Mouse (Mus musculus) A20 (cell line): Measurements from ENCODE around the gene Prr5l.
"Not testable (repeated sequence)": the region's sequence is repeated elsewhere in the genome, so short reads cannot be mapped to it uniquely, and the experiment has no call there.

Experiments
- DNase-seq: peaks from one replicate; pipeline ENCODE4 v3.0.0-alpha.2; 2011; ENCODE audit warnings: low read depth, low spot score

Gene Prr5l

GRCm38 (mm10) chr2:101762955-101763386, 119.9 kb downstream of the Prr5l start:
- DNase-seq = no peak

GRCm38 (mm10) chr2:101762405-101762804, 120.4 kb downstream of the Prr5l start:
- DNase-seq = no peak

DNA sequence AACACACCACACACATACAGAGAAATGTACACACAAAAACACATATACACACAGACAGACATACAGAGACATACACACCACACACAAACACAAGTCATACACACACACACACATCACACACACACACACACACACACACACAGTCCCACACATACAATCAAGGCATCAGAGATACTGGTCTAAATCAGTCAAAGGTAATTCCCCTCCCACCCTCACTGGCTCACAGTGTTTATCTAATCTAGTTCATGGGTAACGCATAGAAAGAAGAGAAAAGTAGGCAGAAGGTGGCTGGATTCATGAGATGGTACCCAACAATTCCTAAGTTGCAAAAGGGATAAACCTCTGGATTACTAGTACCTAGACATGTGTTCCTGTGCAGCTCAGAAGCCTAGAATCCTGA, 120.9 kb downstream of the Prr5l start:
- DNase-seq = no peak

GRCm38 (mm10) chr2:101759523-101760277, 123.1 kb downstream of the Prr5l start:
- no peak for DNase-seq

DNA sequence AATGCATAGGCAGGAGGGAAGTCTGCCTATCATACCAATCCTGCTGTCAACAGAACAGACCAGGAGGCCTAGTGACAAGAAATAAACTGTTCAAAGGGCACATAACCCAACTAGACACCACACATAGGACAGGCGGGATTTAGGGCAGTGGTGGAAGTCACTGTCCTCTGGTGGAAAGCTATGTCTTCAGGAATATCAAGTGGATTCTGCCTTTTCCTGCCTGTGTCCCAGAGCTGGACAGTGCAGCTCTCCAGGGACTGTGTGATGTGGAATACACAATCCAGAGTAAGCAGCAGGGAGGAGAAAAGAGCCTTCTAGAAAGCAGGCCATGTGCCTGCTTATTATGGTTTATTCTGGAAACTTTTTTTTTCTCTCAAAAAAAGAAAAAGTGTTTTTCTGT, 125.0 kb downstream of the Prr5l start:
- DNase-seq = no peak

DNA sequence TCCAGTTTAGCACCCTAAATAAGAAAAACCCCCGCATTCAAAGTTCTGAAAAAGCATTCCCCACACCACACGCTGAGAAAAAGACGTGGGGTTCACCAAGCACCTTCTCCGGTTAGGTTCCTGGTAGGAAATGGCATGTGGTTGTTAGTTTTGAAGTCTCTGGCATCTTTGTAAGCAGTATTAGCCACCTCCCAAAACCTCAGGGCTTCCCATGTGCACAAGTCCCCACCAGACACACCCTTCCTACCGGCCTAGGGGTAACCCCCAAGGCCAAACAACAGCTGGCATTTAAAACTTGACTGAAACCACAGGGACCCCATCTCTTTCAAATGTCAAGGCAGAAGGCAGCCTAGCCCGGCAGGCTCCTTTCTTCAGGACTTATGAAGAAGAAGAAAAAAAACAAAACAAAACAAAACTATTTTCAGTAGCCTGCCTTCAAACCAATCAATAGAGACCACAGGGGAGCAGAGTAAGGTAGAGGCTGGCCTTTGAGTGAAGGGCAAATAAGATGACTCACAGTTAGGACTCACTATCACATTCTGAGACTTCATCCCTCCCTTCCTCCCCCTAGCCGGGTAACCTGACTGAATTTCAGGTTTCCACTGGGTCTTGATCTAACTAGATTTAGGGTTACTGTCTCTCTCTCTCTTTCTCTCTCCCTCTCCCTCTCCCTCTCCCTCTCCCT, 126.6 kb downstream of the Prr5l start:
- peak; percentile 88 for DNase-seq

DNA sequence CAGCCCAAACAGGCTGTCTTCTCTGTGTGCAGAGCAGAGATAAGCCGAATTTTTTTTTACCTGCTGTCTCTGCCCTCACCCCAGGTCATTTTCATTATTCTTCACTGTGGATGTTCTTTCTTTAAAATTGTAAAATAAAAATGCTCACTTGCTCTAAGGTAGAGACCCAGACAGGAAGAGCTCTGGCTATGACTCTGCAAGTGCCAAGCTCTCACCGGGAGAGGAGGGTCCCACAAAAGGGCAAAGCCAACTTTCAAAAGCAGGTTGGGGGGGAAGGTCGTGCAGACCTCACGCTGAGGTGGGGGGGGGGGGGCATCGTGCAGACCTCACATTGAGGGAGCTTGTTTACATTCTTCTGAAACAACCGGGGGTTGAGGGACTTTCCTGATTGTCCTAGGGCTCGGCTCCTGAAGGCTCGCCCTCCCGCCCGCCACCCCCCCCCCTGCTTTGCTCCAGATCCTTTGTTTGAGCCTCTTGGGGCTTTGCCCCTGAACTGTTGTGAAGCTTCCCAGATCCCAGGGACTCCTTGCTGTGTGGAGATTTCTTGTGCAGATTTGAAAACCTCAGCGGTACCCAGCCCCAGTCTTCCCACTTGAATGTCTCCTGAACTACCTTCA, 127.8 kb downstream of the Prr5l start:
- peak; percentile 70 for DNase-seq

GRCm38 (mm10) chr2:101754428-101754827, 128.4 kb downstream of the Prr5l start:
- DNase-seq = peak; percentile 79

GRCm38 (mm10) chr2:101752979-101753378, 129.8 kb downstream of the Prr5l start:
- no peak for DNase-seq

DNA sequence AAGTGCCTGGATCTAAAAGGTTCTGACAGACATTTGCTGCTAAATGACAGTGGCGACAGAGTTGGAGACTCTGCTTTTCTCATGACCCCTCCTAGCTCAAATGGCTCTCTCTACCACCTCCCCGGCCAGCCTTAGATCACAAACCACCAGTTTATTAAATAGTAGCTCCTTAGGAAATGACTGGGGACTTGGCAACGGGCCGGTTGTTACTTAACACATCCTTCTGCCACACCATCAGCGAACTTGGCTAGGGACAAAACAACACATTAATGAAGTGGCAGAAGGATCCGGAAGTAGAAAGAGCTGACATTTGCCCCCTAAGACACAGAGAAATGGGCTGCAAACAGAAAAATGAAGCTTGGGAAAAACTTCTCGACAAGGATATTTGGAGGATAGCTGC, 130.4 kb downstream of the Prr5l start:
- no peak for DNase-seq

GRCm38 (mm10) chr2:101751236-101751922, 131.4 kb downstream of the Prr5l start:
- DNase-seq = no peak

DNA sequence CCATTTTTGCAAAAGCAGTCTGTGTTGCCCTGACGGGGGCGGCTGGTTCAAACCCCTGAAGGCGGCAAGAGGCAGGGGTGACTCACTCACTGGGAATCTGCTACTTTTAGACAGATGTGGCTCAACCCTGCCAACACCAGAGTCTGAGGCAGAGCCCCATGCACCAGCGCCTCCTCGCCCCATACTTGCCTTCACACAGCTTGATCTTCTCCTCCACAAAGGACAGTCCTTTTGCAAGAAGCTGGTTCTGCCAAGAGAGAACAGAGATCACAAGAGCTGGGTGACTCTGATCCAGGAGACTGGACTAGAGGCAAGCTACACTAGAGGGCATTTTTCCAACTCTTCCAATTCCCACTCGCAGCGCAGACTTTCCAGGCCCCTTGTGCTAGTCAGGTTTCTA, 136.3 kb downstream of the Prr5l start:
- no peak for DNase-seq

DNA sequence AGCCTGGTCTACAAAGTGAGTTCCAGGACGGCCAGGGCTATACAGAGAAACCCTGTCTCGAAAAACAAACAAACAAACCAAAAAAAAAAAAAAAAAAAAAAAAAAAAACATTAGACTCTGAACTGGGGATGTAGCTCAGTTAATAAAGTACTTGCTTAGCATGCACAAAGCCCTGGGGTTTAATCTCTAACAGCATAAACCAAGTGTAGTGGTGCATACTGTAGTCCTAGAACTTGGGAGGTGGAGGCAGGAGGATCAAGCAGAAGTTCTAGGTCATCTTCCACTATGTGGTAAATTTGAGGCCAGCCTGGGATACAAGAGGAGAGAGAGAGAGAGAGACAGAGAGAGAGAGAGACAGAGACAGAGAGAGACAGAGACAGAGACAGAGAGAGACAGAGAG, 137.2 kb downstream of the Prr5l start:
- not testable (repeated sequence) for DNase-seq

DNA sequence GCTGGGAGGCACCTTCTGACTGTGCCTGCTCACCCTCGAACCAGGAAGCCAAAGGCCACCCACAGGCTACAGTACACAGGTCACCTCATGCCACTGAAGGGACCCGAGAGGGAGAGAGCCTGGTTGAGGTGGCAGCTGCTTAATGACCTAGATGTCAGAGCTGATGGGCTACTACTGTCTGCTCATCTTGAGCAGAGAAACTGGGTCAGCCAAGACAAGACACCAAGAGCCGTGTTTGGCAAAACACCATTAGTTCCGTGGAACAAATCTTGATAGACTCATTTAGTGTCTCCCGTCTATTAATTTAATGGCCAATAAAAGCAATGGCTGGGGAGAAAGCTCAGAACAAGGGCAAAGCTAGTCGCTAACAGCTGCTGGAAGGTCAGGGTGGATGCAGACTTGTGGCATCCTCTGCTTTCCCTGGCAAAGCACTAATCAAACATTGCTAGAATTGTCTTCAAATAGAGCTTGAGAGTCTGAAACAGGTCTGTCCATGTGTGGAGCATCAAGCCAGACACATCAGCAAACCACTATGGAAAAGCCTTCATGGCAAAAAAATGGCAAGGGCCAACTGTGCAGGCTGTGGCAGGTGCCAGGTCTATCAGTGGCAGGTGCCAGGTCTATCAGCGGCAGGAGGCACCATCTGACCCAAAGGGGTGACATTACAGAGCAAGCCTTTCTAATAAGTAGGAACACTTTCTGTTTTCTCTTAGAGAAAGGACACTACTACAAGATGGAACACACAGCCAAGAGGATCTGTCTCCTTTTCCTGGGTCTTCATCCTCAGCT, 140.6 kb downstream of the Prr5l start:
- DNase-seq = no peak

GRCm38 (mm10) chr2:101741653-101742052, 141.2 kb downstream of the Prr5l start:
- DNase-seq = no peak

GRCm38 (mm10) chr2:101739914-101740313, 142.9 kb downstream of the Prr5l start:
- DNase-seq = no peak

DNA sequence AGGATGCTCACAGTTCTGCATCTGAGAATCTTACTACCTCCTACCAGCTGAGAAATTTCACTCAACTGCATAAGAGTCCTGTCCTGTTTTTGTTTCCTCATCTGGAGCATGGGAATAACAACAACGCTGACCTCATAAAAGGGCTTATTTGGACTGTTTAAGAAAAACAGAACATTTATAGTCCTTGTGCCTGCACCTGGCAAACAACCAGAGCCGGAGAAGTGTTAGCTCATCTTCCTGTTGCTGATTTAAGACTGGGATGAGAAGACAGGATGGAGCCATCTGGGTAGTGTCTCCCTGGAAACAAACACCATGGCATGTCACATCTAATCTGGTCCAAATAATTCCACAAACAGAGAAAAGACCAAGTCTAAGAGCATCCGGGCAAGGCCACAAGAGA, 149.3 kb downstream of the Prr5l start:
- DNase-seq = no peak

DNA sequence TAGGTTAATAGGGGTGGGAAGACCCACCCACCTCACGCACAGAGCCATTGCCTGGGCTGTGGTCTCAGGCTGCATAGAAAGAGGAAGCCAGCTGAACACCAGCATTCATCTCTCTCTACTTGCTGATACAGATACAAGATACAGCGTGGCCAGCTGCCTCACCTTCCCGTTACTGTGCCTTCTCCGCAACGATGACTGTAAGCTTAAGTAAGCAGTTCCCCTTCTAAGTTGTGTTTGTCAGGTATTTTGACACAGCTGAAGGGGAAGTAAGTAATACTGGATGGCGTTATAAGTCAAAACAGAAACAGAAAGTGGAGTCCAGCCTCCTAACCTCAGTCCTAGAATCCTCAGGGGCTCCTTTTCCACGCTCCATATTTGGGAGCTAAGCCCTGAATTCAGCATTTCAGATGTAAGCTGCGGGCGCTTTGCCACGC, 150.0 kb downstream of the Prr5l start:
- peak; percentile 92 for DNase-seq

DNA sequence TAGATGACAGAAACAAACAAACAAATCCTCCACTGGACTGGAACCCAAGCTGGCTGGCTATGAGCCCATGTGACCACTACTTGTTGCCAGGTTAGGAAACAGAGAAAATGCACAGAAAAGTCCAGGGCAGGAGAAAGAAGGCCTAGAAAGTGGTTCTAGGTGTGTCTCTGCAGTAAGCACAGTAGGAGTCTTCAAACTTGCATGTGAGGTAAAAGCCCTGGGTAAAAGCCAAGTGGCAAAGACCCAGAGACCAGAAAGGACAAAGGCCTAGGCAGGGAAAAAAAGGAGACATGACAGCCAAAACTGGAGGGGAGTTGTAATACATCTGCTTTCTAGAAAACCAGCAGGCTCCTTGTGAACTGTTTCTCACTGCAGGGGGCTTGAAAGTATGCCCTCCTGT, 151.9 kb downstream of the Prr5l start:
- peak; percentile 14 for DNase-seq

DNA sequence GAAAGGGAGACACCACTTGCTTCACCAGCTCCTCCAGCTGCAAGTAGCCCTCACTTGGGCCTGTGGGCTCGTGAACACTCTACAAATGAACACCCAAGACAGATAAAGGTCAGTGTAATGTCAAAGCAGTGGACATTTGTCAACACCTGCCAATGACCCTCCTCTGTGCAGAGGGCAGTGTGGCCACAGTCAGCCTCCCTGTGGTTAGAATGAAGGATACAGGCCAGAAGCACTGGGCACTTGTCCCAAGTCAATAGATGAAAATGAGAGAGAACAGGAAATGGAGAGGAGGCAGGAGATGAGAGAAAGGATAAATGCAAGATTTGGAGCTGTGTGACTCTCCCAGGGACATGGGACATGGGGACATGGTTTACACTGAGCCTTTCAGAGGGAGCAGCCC, 153.4 kb downstream of the Prr5l start:
- DNase-seq = no peak

- no peak for DNase-seq
Observed at GRCm38 (mm10) chr2:101727787-101728186, 155.0 kb downstream of the Prr5l start.
